Mouse (Mus musculus): Measurements from ENCODE around the gene Slit1.

The Slit1 gene

DNA sequence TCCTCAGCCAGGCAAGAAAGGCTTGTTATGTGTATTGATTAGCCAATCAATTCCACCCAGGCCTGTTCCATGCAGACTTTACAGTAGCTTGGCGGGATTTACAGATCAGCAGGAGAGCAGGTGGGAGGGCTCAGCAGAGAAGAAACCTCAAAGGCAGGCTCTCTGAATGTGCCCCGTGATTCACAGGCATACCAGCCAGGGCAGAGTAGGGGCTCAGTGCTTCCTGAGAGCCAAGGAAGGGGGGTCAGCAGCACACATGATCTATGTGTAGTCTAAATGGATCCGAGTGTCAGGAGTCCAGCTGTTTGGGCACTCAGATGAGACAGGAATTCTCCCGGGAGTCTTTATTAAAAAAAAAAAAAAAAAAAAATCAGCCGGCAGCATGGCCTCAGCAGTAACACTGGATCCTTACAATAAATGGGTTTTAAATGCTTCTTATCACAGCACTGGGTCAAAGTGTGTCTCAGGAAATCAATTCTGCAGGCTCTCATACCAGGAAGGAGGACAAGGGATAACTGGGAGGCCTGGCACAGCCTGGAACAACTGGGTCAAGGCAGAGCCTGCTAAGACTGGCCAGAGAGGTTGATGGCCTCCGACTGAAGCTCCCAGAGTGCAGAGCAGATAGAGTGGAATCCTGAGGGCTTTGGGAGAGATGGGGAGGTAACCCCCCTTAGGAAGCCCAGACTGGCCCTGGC, 88.2 kb downstream of the Slit1 start:
- DNase-seq (ENCODE audit: low spot score) = peak; percentile 38

DNA sequence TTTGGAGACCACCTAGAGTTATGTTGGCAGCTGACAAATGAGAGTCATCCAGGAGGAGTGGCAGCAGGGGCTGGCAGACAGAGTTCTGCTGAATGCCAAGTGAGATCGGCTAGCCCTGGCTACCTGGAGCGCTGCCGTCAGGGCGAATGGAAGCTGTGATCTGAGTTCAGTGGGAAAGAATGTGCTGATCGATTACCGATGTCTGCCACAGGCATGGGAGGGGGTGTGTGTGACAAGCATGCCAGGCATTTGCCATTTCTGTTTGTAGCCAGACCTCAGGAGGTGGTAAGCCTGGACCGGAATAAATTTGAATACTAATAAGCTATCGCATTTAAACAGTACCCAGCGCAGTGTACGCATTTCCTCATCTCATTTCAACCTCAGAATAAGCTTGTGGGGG, 91.5 kb downstream of the Slit1 start:
- DNase-seq (ENCODE audit: low spot score) = no peak

DNA sequence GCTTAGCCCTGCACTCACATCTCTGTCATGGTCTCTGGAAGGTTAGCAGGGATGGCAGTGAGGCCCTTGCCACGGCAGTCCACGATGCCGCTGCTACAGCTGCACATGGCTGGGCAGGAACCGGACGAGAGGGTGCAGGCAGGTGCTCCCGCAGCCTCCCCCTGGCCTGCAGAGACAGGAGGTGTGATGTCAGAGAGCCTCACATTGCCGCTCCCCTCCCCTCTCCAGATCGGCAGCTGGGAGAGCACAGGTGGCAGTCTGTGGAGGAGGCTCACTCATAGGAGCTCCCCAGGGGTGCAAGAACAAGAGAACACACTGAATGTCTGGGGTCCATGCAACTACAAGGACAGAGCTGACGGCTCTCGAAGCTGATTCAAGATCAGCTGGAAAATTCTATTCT, 94.1 kb downstream of the Slit1 start:
- no peak for DNase-seq (ENCODE audit: low spot score)

DNA sequence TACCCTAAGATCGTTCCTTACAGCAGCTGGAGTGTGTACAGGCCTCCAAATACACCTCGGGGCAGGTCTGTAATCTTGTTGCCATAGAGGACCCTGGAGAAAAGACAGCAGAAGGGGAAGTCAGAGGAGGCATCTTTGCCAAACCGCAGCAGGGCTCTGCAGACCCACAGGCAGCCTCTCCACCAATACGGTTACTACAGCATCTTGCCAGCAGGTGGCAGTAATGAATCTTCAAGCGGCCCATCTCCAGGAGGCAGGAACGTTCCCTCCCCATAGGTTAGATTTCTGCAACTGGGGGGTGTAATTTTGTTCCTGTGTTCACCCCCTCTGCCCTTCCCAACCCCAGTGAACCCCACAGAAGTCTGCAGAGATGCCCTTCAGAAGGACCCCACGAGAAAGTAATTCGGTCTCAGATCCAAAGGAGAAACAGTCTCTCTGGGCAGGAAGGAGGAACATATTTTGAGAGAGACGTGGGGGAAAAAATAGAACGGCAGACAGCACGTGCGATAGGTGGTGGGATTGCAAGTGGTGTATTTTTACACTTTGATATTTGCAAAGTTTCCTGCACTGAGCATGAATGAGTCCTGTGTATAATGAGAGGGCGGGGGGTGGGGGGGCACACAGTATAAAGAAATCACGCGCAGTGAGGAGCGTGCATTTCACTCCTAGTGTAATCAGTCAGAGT, 96.4 kb downstream of the Slit1 start:
- DNase-seq (ENCODE audit: low spot score) = peak; percentile 91

DNA sequence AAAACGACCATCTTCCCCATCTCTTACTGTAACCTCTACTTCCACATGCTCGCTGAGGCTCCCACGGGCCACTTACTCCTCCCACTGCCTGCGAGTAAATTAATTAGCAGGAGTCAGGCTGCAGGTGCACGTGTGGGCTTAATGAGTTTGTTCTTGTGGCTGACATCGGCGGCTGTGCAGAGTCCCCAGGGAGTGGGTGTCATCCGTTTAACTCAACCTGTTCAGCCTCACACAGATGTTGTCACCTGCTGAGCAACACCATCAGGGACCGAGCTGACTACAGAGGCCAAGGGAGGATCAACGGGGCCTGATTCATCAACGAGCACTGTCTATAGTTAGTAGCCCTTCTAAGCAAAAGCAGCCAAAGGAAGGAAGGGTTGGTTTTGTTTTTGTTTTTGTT, 100.5 kb downstream of the Slit1 start:
- DNase-seq (ENCODE audit: low spot score) = no peak

- DNase-seq (ENCODE audit: low spot score) = peak; percentile 49
Measured at GRCm38 (mm10) chr19:41634999-41635398, 108.5 kb downstream of the Slit1 start.

DNA sequence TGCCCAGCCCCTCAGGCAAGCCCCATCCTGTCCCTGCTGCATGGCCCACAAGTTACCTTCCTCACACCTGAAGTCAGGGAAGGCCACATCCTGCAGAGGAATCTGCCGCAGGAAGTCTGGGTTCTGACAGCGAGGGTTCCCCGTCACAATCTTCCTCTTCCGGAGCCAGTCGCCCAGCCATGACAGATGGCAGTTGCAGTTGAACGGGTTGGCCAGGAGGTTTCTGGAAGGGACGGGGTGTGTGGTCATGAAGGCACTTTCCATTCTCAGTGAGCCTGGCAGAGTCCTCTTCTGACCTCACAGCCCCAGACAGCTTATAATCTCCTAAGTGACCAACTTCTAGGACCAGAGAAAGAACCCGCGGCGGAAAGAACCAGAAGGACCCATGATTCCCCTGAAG, 109.4 kb downstream of the Slit1 start:
- DNase-seq (ENCODE audit: low spot score) = no peak

GRCm38 (mm10) chr19:41629532-41629931, 113.9 kb downstream of the Slit1 start:
- DNase-seq (ENCODE audit: low spot score) = peak; percentile 93

- DNase-seq (ENCODE audit: low spot score) = no peak
Measured at GRCm38 (mm10) chr19:41628970-41629369, 114.5 kb downstream of the Slit1 start.

DNA sequence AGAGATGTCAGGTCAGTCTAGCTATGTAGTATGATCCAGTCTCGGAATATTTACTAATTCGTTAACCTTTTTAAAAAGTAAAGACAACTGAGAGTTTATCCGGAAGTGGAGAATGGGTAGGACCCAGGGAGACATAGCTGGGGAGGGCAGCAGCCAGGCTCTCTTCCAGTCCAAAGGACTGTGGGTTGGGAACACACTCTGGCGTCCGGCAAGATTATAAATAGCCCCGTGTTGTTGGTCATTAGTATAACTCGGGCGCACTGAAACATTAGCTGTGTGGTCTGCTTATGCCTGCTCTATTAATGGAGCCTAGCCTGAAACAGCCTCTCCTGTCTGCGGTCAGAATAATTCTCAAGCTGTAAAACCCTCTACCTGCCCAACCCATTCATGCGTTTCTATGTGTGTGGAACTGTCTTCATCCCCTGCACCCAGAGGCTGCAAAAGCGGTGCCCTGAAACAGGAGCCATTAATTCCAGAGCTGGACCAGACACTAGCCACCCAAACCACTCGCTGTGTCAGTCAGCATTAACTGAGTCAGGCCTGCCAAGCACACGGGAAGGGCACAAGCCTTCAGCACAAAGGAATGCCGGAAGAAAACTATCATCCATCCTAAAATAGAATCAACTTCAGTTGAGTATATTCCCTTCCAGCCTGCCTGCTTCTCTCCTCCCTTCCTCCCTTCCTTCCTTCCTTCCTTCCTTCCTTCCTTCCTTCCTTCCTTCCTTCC, 122.9 kb downstream of the Slit1 start:
- DNase-seq (ENCODE audit: low spot score) = no peak

- no peak for DNase-seq (ENCODE audit: low spot score)
Measured at GRCm38 (mm10) chr19:41618771-41619385, 124.6 kb downstream of the Slit1 start.

DNA sequence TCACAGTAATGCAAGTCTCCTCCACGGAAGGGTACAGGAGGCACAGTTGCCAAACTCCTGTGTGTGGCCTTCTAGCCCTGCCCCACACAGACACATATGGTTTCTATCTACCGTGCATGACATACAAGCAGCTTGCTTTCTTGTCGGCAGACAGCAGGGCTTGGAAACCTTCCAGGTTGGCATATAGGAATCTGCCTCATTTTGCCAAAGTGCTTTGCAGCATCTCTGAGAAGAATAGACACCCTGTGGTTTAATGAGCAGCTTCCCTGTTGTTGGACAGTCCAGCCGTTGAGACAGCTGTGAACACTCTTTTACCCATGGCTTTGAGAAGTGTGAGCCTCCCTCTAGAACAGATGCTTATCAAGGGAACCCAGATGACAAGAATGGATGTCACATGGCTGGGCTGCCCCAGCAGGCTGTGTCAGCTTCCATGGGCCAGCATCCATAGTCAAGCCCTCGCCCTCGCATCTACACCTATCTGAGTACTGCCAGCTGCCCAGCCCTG, 125.3 kb downstream of the Slit1 start:
- no peak for DNase-seq (ENCODE audit: low spot score)

GRCm38 (mm10) chr19:41617102-41617501, 126.4 kb downstream of the Slit1 start:
- DNase-seq (ENCODE audit: low spot score) = no peak

DNA sequence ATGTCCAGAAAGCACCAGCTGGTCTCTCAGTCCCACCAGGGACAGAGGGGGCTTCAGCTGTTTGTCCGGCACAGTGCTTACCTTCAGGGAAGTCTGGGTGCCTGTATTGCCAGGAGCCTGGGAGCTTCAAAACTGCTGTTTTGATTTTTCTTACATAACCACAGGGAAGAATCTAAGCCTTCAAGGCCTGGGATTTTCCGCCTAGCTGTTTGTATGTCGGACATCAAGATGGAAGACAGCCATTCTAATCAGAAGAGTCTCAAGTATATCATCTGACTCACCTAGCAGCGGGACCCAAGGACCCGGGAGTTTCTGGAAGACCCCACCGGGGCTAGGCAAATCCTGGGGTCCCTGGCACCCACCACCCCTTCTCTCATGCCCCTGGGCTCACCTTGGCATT, 127.2 kb downstream of the Slit1 start:
- DNase-seq (ENCODE audit: low spot score) = no peak

DNA sequence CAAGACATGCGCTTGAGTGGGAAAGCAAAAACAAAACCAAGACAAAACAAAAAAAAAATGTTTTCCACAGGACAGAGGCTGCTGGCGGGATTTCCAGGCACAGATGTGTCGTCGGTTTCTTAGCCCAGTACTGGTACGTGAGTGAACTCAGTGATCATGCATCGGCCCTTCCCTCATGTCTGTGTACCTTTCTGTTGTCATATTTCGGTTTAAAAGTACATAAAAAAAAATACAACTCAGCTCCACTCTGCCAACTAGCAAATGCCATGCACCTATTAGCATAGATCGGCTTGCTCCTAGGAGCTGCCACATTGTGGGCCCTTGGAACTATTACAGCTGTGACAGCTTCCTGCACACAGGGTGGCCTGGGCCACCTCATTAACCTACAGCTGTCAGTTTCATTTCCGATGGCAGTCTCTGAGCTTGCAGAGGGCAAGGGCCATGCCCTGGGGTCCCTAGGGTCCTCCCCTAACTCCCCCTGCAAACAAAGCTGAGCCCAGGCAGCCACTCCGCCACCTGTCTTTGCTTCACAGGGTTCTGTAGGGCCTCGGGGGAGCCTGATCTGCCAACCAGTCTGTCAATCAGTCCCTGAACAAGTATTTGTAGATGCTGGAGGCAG, 127.8 kb downstream of the Slit1 start:
- peak; percentile 74 for DNase-seq (ENCODE audit: low spot score)

DNA sequence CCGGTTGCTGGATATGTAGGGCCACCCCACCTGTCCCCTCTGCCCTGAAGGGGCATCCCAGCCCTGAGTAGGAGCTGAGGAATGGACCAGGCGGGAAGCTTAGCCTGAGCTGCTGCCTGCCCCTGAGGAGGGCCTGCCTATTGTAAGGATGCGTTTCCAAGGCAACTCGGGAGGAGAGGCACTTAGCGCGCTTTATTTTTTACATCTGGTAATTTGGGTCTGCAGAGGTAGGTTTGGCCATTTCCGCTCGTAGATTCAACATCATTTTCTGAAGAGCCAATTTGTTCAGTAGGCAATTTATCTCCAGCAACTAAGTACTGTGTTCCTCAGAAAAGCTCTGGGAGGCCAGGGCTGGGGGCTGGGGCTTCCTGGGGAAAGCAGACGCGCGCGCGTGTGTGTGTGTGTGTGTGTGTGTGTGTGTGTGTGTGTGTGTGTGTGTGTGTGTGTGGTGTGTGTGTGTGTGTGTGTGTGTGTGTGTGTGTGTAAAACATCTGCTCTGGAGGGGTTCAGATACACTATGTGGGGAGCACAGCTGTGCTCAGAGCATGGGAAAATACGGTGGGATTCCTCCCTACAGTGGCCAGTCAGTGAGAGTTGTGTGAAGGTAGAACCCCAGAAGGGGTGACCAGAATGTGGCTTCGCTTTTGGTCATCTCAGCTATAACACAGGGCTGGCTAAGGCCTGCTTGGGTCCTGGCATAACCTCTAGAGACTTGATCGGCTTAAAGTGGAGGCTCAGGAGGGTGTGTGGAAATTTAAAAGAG, 130.0 kb downstream of the Slit1 start:
- DNase-seq (ENCODE audit: low spot score) = peak; percentile 69

DNA sequence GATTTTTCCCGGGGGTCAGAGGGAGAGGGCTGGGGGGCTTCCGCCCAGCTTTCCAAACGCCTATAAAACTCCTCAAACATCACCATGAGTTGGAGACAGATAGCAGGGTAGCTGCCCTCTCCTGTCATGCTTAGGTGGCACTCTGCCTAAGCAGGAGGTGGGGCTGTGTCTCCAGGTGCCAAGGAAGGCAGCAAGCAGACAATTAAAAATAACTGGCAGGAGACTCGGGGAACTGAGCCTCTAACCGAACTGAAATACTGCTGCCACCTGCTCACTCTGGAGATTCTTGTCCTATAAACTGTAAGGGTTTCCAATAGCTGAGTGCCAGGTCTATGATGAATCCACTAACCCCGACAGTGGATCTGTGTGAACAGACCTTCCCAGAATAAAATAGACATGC, 131.8 kb downstream of the Slit1 start:
- DNase-seq (ENCODE audit: low spot score) = no peak

DNA sequence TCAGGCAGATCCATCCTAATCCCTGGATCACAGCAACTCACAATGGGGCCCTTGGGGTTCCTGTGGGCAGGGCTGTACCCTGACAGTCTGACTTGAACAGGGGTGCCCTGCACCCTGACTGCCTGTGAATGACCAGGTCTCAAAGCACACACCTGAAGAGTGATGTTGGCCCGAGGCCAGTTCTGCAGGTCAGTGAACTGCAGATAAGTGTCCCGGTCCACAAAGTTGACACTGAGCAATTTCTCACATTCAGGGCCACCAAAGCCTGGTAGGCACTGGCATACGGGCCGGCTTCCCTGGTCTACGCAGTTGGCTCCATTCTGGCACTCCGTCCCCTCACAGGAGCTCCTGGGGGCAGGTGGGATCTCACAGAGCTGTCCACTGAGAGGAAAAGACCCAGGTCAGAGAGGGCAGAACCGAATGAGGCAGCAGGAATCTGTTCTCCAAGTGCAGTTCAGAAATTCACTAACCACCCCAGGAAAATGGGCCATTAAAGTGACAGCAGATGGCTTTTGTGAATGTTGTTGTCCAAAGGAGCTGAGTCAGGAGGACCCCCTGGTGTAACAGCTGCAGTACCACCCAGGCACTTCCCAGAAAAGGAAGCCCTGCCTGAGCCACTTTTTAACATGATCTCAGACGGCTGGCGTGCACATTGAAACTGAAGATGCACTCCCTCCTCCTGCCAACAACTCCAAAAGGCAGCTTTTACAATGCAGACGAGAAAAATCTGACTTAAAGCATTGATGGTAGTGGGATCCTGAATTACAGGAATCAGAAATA, 137.1 kb downstream of the Slit1 start:
- DNase-seq (ENCODE audit: low spot score) = no peak

GRCm38 (mm10) chr19:41600647-41601046, 142.8 kb downstream of the Slit1 start:
- DNase-seq (ENCODE audit: low spot score) = no peak

DNA sequence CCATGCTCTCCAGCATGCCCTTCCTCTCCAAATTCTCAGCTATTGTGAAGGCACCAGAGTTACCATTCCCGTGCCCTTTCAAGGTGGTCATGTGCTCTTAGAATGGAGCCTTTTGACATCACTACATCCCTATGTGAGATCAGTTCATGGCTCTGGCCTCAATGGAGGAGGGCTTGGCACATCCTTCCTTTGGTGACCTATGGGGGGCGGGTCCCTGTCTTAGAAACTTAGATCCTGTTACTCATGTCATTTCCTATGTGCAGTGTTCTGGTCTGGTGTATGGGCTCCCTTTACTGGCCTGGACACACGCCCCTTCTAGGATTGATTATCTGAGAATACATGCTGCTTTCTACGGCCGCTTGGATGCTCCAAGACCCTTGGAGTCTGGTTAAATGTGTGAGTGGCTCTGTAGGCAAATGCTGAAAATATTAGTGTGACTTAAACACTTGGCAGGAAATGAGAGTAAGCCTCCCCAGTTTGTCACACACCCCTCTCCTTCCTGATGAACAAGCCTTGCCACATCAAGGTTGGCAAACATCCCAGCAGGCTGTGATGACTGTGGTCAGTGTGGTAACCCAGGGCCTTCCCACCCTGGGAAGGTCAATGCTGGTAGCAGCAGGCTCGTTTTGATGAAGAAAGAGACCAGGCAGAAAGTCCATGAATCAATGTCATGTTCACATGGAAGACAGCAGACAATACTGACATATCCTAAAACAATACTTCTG, 146.1 kb downstream of the Slit1 start:
- DNase-seq (ENCODE audit: low spot score) = no peak

All from retina, embryonic 14.5 days (tissue).